Mouse (Mus musculus) frontal cortex, postnatal 36 days (tissue): Measurements from ENCODE around the gene Morn4.
A peak's percentile ranks its signal among the peaks of the same experiment; 100 is the strongest.
"Not testable (repeated sequence)": the region's sequence is repeated elsewhere in the genome, so short reads cannot be mapped to it uniquely, and the experiment has no call there.

Experiments used
- DNase-seq, 2 experiments: peaks; one replicate each; pipeline ENCODE4 v3.0.0; 2022; ENCODE audit warnings: low spot score in 2 of 2

Morn4 gene

GRCm38 (mm10) chr19:42085690-42086089 is 467 bp downstream of the Morn4 start:
- peak in 1 of 2 experiments; percentile 13 for DNase-seq

GRCm38 (mm10) chr19:42081613-42082012 is 4.5 kb downstream of the Morn4 start:
- DNase-seq: not testable (repeated sequence)

DNA sequence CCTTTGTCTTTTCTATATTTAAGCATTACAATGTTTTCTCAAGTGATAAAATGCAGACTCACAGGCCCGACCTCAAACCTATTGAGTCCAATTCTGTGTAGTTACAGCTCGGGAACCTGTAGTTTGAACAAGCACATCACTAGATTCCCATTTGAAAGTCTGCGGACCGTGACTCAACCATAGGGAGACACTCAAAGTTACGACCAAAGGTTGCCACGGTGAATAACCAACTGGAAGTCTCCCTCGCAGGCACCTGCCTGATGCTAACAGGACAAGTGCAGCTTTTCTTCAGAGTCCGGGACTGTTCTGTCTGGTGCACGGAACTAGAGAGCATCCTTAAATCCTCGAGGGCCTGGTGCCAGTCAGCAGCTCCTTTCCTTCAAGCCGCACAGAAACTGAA is 5.7 kb downstream of the Morn4 start:
- no peak for DNase-seq

DNA sequence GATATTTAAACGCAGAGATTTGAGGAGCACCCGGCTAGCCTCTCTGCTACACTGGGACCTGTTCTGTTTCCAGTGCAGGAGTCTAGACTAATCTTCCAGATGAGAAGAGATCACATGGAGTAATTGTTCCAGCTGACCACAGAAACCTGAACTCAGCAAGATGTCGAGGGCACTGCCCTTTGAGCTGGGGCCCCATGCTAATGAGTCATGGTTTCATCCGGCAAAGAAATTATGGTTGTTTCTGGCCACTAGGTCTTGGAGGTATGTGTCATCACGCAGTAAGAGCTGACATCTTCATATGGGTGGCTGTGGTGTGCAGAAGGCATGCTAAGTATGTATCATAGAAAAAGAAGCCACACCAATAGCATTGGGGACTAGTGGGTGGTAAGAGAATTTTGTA is 6.2 kb downstream of the Morn4 start:
- DNase-seq: no peak

DNA sequence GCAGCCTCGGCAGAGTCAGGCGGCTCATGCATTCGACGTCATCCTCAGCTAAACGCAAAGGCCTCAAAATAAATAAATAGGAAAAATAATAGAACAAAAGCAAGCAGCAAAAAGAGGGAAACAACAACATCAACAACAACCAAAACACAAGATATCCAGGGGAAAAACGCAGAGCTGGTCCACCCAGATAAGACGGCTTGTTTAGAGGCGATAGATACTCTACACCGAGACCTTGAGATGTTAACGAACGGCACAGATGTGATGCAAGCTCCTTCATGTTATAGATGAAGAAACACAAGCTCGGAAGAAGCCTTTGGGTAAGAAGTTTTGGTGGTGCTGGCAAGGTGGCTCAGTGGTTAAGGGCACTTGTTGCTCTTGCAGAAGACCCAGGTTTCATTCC is 7.2 kb downstream of the Morn4 start:
- DNase-seq: no peak

DNA sequence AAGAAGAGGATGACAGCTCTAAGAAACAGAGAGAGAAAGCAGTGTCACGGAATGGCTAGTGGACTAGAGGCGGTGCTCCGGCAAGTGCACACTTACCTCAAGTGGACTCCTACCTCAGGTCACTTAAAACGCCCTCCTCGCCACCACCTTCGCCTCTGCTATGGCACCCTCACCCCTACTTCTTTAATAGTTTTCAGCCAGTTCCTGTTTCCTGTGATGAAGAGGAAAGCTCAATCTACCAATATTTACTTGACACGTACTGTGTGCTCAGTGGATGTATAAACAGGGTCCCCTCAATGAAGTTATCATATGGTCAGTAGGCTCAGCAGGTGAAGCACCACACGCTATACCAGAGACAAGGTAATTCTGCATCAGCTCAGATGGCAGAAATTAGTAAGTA is 7.6 kb downstream of the Morn4 start:
- no peak for DNase-seq

- no peak for DNase-seq
Measured at GRCm38 (mm10) chr19:42075992-42076391, 10.2 kb downstream of the Morn4 start.

DNA sequence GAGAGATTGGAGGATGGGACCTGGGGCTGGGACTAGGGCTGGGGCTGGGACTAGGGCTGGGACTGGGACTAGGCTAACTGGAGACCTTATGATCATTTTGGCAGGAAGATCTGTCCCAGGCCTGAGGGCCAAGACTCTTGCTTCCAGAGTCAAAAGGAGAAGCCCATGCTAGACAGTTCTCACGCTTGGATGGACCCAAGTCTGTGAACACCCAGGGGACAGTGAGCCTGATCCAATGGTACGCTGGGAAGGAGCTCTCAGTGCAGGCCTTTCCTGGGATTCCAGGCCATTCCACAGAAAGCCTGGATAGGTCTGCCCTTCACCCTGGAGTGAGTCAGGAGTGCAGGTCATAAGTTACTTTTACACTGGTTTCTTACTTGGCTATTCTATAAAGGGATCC is 11.1 kb downstream of the Morn4 start:
- DNase-seq: no peak

- DNase-seq: no peak
Measured at GRCm38 (mm10) chr19:42072802-42073201, 13.4 kb downstream of the Morn4 start.

- no peak for DNase-seq
Measured at GRCm38 (mm10) chr19:42071886-42072608, 14.1 kb downstream of the Morn4 start.

DNA sequence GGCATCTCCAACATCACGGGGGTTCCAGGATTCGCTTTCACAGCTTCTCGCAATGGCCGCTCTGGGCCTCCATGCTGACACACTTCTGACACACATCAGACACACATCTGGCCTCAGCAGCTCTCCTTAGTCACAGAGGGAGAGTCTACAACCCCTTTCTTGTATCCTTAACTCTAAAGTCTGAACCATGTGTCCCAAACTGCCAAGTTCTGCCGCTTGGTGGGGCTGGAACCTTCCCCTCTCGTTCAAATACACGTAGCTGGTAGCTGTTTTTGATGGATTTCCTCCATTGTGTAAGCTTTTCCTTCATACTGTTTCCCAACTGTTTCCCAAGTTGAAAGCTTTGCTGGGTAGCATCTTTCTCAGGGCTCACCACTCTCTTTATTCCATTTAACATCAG is 14.9 kb downstream of the Morn4 start:
- no peak for DNase-seq

DNA sequence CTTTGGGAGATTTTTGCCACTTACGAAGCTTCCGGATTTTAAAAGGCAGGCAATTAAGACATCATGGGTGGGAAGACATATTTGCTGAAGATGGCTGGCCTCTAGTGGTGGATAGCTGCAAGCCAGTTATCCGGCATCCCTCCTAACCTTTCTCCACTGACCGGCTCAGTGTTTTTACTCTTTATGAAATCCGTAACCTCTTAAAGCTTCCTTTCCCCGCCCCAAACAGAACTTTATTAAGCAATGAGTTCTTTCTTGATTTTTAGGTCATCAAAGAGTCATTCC is 17.0 kb downstream of the Morn4 start:
- DNase-seq: peak in 1 of 2 experiments; percentile 36

GRCm38 (mm10) chr19:42068441-42069240 is 17.5 kb downstream of the Morn4 start:
- no peak for DNase-seq

DNA sequence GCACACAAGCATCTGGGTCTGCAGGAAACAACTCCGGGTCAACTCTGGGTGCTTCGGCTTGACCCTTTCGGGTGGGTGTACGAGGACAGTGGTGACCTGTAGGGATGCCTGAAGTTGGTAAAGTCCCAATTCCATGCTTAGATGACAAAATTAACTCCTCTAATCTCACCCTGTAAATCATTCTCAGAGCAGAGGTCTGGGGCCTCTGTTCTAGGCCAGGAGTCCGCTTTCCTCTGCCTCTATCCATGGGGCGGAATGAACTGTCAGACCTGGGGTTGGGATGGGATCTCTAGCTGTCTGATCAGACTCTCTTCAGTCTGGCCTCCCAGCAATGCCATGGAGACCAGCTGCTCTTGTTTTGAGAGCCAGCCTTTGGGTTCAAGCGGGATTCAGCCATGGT is 24.7 kb downstream of the Morn4 start:
- DNase-seq: no peak

GRCm38 (mm10) chr19:42058426-42058825 is 27.7 kb downstream of the Morn4 start:
- no peak for DNase-seq

GRCm38 (mm10) chr19:42056719-42057409 is 29.3 kb downstream of the Morn4 start:
- no peak for DNase-seq

DNA sequence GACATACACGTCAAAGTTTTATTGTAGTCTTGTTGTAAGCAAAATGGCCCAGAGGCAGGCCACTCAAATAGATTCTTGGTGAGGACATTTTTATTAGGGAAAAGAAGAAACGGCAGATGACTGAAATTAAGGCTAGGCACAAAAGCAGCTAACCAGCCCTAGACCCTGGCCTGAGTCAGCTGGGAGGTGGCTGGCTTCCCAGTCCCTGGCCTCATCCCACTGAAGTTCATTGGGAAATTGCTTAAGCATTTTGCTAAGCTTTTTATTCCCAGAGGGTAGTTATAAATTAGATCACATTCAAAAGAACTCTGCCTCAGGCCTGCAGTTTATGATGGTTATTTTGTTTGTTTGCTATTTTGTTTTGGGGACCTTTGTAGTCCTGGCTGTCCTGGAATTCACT is 30.3 kb downstream of the Morn4 start:
- DNase-seq: no peak

- no peak for DNase-seq
Measured at GRCm38 (mm10) chr19:42054255-42054654, 31.9 kb downstream of the Morn4 start.

DNA sequence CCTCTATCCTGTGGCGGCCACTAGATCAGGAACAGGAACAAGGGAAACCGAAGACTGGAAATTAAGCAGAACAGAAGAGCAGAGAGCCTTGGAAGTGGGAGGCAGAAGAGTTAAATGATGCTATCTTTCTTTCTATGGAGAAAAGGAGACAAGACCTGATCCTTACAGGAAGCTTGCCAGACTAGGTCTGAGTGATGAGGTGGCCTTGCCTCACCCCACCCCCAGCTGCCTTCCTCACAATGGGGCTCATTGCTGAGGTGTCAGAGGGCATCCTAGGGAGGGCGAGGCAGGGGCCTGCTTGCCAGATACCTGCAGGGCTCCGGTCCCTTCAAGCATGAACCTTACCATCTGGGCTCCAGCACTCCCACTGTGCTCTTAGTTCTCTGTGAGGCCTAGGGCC is 34.2 kb downstream of the Morn4 start, which contains the start of gene 4933411K16Rik:
TSS of gene 4933411K16Rik (plus strand) at position 301 of the 400 bp plus-strand sequence.
- DNase-seq: no peak

GRCm38 (mm10) chr19:42051351-42051750 is 34.8 kb downstream of the Morn4 start:
- no peak for DNase-seq

GRCm38 (mm10) chr19:42050251-42050650 is 35.9 kb downstream of the Morn4 start:
- DNase-seq: no peak

DNA sequence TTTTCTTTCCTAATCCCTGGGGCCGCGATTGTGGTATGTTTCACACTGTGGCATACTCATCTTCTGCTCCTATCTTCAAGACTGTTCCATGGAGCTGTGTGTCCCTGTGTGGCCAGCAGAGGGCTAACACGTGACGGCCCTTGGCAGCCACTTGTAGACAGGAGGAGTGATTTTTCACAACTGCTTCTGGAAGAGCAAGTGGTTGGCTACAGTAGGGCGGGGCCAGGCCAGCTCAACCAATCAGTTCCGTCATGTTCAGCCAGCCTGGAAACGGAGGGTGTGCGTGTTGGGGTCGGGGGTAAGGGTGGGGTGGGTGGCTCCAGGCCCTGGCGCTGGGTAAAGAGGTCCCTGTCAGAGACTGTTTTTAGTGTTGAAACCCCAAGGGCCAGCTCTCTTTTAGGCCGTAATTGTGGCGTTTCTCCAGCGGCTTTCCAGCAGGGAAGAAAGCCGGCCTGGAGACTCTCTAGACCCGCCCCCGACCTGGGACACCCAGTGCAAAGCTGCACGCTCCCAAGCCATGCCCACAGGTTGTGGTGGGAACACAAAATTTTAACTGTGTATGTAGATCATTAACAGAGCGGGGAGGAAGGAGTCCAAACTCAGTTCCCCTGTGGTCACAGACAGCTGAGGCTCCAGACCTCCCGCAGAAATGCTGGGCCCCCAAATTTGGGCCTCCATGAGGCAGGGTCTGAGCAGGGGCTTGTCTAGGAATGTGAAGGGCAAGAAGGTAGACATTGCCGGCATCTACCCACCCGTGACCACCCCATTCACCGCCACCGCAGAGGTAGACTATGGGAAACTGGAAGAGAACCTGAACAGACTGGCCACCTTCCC is 40.7 kb downstream of the Morn4 start, which contains the start of gene Hoga1:
TSS of gene Hoga1 (plus strand) at position 342 of the 834 bp plus-strand sequence.
- peak in 1 of 2 experiments; percentile 21 for DNase-seq
